Mouse (Mus musculus) embryonic stem cell, embryonic (primary cell): ENCODE measurements around the gene Cpa1.

ENCODE experiments used
- CTCF ChIA-PET, 4 experiments: fragments of 300-600 bp in 2 of 4; fragments of 350-600 bp in 2 of 4; sonication (Branson Sonifier 250); formaldehyde crosslinking; loops; one replicate each; lab custom pipeline; 2022; ENCODE audit warnings: inconsistent platforms in 2 of 4; lab: Charles Lee
- POLR2A ChIA-PET, 4 experiments: fragments of 300-600 bp in 2 of 4; fragments of 350-600 bp in 2 of 4; sonication (Branson Sonifier 250); formaldehyde crosslinking; loops; one replicate each; lab custom pipeline; 2022; ENCODE audit warnings: antibody characterized with exemption in 4 of 4, inconsistent platforms in 1 of 4; lab: Charles Lee

The Cpa1 gene

DNA sequence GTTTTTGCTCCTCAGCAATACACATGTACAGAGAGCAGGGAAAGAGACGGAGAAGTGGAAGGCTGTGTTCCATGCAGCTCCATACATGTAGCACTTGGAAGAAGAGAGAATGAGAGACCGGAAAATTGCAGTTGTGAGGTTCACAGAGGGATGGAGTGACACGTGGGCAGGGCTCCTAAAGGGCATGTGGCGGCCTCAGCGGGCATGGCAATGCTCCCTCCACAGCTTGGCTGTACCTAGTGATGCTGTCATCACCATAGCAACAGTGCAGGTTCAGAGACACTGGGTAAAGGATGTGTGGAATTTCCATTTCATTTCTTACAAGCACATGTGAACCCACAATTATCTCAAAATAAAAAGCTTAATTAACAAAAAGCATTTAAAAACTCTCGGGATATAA lies 39.5 kb downstream of the Cpa1 start:
- ChIA-PET POLR2A (interaction anchor here in 1 of 4 experiments (2.0 kb wide), 1 partner anchor 15 kb away, joined by 7 read pairs; the partner anchor contains the start of gene Cep41), CTCF (no interaction called here)

DNA sequence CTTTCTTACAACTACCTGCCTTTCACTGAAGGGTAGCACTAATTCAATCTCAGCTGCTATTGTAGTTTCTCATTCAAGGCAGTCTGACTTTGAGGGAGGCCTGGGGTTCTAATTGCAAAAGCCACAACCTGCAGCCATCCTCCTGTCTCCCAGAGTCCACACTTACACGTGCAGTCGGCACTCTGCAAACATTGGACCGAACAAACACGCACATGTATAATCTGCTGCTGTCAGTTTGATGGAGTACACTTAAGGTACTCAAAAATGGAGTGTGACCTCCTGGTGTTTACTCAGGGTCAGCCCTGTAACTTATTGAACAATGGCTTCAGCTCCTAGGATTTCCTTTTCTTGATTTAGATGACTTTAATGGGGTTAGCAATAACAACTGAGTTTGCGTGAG lies 40.5 kb downstream of the Cpa1 start:
- CTCF ChIA-PET = no interaction called here
- POLR2A ChIA-PET = no interaction called here

DNA sequence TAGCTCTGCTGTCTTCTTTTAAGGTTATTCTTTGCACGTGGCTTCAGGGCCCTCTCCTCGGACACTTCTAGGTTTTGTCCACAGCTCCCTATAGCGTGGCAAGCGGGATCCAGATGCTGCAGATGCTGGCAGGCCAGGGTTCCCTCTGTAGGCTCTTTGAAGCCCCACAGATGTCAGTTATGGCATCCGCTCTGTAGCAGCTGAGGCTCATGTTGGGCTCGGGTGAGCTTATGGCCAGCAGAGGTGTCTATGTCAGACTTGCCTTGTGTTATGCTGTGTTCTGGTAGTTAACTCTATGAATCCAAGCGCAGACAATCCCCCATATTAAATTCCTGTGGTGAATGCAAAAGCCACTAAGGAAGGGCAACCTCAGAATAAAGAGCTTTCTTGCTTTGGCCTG lies 41.4 kb downstream of the Cpa1 start:
- CTCF ChIA-PET = no interaction called here
- POLR2A ChIA-PET = interaction anchor here in 2 of 4 experiments (0.6 to 1.5 kb wide), 5 partner anchors 9 to 19 kb away, joined by 3 to 9 read pairs (median 4); partner anchors contain the start of gene Cep41 (in 1 of the 2)

DNA sequence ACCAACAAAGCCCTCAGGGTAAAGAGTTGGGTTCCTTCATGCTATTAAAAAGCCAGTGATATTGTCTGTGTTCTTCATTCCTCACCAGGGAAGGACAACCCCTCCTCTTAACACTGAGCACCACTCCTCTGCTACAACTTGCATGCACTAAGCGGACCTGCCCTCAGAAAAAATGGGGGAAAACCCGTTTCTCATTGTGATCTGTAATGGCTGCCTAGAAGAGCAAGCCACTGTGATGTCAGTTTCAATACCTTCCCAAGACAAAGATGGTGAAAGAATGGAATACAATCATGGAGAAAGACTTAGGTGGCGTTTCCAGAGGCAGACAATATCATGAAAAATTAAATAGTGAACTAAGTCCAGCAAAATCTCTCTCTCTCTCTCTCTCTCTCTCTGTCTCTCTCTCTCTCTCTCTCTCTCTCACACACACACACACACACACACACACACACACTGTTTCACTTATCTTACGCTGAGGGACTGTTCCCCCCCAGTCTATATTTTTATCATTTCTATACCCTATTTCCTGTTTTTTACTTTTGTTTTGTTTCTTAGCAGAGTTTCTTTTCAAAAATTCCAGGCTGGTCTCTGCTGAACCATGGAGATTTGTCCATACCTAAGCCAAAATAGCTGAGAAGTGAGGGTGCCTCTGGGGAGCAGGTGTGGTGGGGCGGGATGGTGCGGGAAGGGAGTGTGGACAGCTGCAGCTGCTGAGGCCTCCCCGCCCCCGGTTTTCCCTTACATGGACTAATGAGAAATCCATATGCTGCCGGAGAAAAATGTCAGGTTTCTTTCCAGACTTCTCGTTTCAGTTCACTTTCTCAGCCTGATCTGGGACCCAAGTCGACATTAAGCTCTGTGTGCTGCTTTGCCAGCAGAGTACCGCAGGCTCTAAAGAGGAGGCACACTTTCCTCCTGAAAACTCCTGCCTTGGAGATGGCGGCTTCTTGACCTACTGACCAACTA lies 43.2 kb downstream of the Cpa1 start:
- CTCF ChIA-PET = interaction anchor here in 1 of 4 experiments (0.6 kb wide), 1 partner anchor 346 kb away, joined by 5 read pairs; no protein-coding TSS in a partner anchor
- POLR2A ChIA-PET = interaction anchor here in 2 of 4 experiments (0.7 to 1.5 kb wide), 4 partner anchors 11 to 625 kb away, joined by 3 to 9 read pairs (median 4); partner anchors contain the start of genes Cep41 (in 1 of the 2), Ssmem1 (in 1 of the 2) and Tmem209 (in 1 of the 2)

DNA sequence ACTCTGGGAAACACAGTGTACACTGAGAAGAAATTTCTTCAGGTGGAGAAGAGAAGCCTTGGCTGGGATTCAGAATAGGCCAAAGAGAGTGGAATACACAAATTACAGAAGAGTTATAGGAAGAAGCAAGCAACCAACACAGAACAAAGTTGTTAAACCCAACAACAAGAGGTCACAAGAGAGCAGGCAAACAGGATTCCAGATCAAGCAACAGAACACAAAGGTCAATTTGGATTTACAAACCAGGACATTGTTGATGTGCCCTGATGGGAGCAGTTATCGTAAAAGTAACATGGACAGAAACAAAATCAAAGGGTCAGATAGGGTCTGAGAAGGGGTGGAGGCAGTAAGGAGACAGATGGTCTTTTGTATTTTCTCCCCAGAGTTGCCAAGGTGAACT lies 45.6 kb downstream of the Cpa1 start:
- POLR2A ChIA-PET = interaction anchor here in 1 of 4 experiments (0.5 kb wide), 1 partner anchor 68 kb away, joined by 3 read pairs; no protein-coding TSS in a partner anchor

DNA sequence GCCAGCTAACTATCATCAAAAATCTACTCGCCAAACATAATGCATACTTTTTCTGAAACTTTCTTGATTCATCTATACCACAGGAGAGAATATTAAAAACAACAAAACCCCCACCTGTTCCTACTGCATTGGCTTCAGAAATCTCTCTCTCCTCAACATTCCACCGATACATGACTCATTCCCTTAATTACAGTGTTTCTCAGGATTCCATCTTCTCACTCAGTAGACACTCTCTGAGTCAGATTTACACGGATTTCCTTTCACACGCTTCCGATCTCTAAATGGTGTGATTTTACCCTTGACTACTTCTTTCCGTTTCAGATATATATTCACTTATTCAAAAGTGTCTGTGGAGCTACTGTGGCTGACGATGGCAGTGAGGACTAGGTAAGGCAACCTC lies 48.2 kb downstream of the Cpa1 start:
- CTCF ChIA-PET = interaction anchor here in 1 of 4 experiments (0.6 kb wide), 1 partner anchor 52 kb away, joined by 3 read pairs; no protein-coding TSS in a partner anchor
- POLR2A ChIA-PET = interaction anchor here in 1 of 4 experiments (1.1 kb wide), 1 partner anchor 12 kb away, joined by 3 read pairs; no protein-coding TSS in a partner anchor

More for the DNA sequence above, 45.6 kb downstream of the Cpa1 start:
- CTCF ChIA-PET = no interaction called here

DNA sequence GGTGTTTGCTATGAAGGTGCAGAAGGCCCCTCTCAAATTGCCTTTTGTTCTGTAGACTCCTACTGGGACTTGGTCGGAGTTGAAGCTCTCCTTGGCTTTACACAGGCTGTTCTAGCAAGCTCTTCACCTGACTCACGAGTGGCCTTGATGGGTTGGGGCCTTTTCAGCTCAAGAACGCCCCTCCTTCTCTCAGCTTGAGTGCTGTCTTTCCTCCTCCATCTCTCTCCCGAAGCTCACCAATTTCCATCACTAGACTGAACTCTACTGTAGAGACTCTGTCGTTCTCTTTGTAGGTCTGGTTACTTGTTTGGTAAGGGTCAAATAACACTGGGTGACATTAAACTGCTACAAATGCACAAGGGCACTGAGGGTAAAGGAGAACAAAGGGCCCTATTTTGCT lies 53.8 kb downstream of the Cpa1 start:
- ChIA-PET POLR2A (interaction anchor here in 2 of 4 experiments (1.1 to 2.6 kb wide), 5 partner anchors 44 to 302 kb away, joined by 4 to 7 read pairs (median 6); partner anchors contain the start of genes Ssmem1 (in 2 of the 2), Tmem209 (in 2 of the 2), Klhdc10 (in 1 of the 2) and Zc3hc1 (in 1 of the 2)), CTCF (interaction anchor here in 1 of 4 experiments (0.5 kb wide), 1 partner anchor 222 kb away, joined by 3 read pairs; no protein-coding TSS in a partner anchor)

DNA sequence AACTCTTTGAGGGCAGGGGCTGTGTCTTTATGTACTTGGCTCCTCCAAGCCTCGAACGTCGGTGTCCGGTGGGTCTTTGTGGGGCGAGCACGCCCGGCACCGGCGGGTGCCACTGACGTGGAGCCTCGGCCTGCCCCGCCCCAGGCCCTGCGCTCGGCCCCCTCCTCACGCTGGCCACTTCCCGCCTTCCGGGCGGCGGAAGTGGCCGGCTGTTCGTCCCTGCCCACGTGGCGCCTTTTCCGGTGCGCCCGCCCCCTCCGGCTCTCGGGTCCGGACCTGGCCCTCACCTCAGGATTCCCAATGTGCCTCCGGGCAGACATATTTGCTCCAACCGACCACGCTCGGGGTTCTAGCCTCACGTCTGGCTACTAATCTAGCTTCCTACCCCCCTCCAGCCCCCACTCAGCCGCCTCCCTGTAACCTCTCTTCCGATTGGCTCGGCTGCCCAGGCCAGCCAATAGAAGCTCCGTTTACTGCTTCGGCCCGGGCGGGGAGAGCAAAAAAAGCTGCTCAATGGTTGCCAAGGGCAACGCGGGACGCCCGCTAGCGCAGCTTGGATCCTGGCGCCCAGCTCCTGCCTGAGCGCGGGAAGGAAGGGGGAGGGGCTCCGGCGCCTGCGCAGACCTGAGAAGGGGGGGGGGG lies 54.5 kb downstream of the Cpa1 start, which contains the start of gene Cep41:
Cep41 (minus strand) TSS at position 400 of the 642 bp plus-strand sequence.
- CTCF ChIA-PET = interaction anchor here (0.5 to 1.6 kb wide), 9 partner anchors 42 to 1745 kb away, joined by 3 to 7 read pairs (median 3); no protein-coding TSS in a partner anchor
- POLR2A ChIA-PET = interaction anchor here in 3 of 4 experiments (0.6 to 2.6 kb wide), 19 partner anchors 12 to 432 kb away, joined by 3 to 9 read pairs (median 4); partner anchors contain the start of genes Ssmem1 (in 2 of the 3), Tmem209 (in 2 of the 3), Copg2 (in 1 of the 3) and Klf14 (in 1 of the 3)

DNA sequence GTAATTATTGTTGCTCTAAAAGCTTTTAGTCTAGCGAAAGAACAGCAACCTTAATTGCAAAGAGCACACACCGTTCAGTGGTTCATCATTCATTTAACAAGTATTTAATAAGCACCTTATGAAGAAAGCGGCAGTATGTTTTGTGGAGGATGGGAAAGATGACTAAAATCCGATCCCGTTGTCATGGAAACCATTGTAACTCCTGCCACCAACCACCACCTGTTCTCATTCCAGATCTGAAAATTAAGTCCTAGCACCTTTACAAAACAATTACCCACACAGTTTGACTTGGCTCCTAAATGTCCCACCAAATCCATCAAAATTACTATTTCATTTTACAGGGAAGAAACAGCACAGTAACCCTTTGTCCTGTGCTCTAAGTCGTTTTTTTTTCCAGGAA lies 55.2 kb downstream of the Cpa1 start:
- ChIA-PET CTCF (interaction anchor here in 3 of 4 experiments (0.7 to 1.6 kb wide), 5 partner anchors 40 to 1745 kb away, joined by 3 to 7 read pairs (median 4); no protein-coding TSS in a partner anchor), POLR2A (interaction anchor here in 3 of 4 experiments (0.6 to 2.6 kb wide), 16 partner anchors 12 to 504 kb away, joined by 3 to 9 read pairs (median 4); partner anchors contain the start of genes Ssmem1 (in 2 of the 3), Tmem209 (in 2 of the 3), Copg2 (in 1 of the 3) and Klf14 (in 1 of the 3))
